Mouse (Mus musculus): ENCODE data around the gene Pgm5. TPM values are rescaled to one million over a fixed set of nuclear protein-coding genes. Genes with fewer than 3 reads are reported as not detected.

Pgm5 gene
- polyA plus RNA-seq, 1 experiment = 2.4 TPM

GRCm38 (mm10) chr19:24848345-24848744 is 13.3 kb downstream of the Pgm5 start:
- H3K4me3 ChIP-seq (replicated peaks; ENCODE audit: control insufficient read depth, low read depth, low read length) = no peak overlapping the region
- no peak overlapping the region for H3K27ac ChIP-seq (ENCODE audit: control insufficient read depth, insufficient read depth, low read depth, low read length, poor library complexity)
- 80% methylated on average over 7 of the region's 7 CpGs for WGBS
- H3K4me1 ChIP-seq (ENCODE audit: control insufficient read depth, insufficient read depth, low read length) = no peaks in the 10 kb centered on the region
- TF ChIP-seq CTCF (IDR thresholded peaks at IDR 0.05; ENCODE audit: control insufficient read depth, insufficient read depth, low read length) = no peak
- no peak for TF ChIP-seq POLR2A (IDR thresholded peaks at IDR 0.05; ENCODE audit: borderline replicate concordance, control insufficient read depth, low read depth, low read length)

- 40% methylated on average over 7 of the region's 7 CpGs for WGBS
- no peak overlapping the region for H3K27ac ChIP-seq (ENCODE audit: control insufficient read depth, insufficient read depth, low read depth, low read length, poor library complexity)
- no peak overlapping the region for H3K4me3 ChIP-seq (replicated peaks; ENCODE audit: control insufficient read depth, low read depth, low read length)
- no peaks in the 10 kb centered on the region for H3K4me1 ChIP-seq (ENCODE audit: control insufficient read depth, insufficient read depth, low read length)
- no peak for TF ChIP-seq POLR2A (IDR thresholded peaks at IDR 0.05; ENCODE audit: borderline replicate concordance, control insufficient read depth, low read depth, low read length)
- no peak for TF ChIP-seq CTCF (IDR thresholded peaks at IDR 0.05; ENCODE audit: control insufficient read depth, insufficient read depth, low read length)
Observed at GRCm38 (mm10) chr19:24845007-24845546, 16.6 kb downstream of the Pgm5 start.

- H3K4me1 ChIP-seq (ENCODE audit: control insufficient read depth, insufficient read depth, low read length) = no peaks in the 10 kb centered on the region
- no peak overlapping the region for H3K4me3 ChIP-seq (replicated peaks; ENCODE audit: control insufficient read depth, low read depth, low read length)
- H3K27ac ChIP-seq (ENCODE audit: control insufficient read depth, insufficient read depth, low read depth, low read length, poor library complexity) = no peak overlapping the region
- TF ChIP-seq CTCF (IDR thresholded peaks at IDR 0.05; ENCODE audit: control insufficient read depth, insufficient read depth, low read length) (no peak), POLR2A (IDR thresholded peaks at IDR 0.05; ENCODE audit: borderline replicate concordance, control insufficient read depth, low read depth, low read length) (no peak)
- WGBS = 74% methylated on average over 3 of the region's 3 CpGs
Observed at GRCm38 (mm10) chr19:24842080-24842479, 19.6 kb downstream of the Pgm5 start.

GRCm38 (mm10) chr19:24824517-24824916 is 37.1 kb downstream of the Pgm5 start:
- TF ChIP-seq CTCF (IDR thresholded peaks at IDR 0.05; ENCODE audit: control insufficient read depth, insufficient read depth, low read length) (no peak), POLR2A (IDR thresholded peaks at IDR 0.05; ENCODE audit: borderline replicate concordance, control insufficient read depth, low read depth, low read length) (no peak)
- no peak overlapping the region for H3K4me3 ChIP-seq (replicated peaks; ENCODE audit: control insufficient read depth, low read depth, low read length)
- no peak overlapping the region for H3K27ac ChIP-seq (ENCODE audit: control insufficient read depth, insufficient read depth, low read depth, low read length, poor library complexity)
- WGBS = 2% methylated on average over 4 of the region's 4 CpGs
- H3K4me1 ChIP-seq (ENCODE audit: control insufficient read depth, insufficient read depth, low read length) = no peaks in the 10 kb centered on the region

GRCm38 (mm10) chr19:24815661-24816221 is 45.9 kb downstream of the Pgm5 start:
- 79% methylated on average over 12 of the region's 12 CpGs for WGBS
- no peak overlapping the region for H3K27ac ChIP-seq (ENCODE audit: control insufficient read depth, insufficient read depth, low read depth, low read length, poor library complexity)
- no peaks in the 10 kb centered on the region for H3K4me1 ChIP-seq (ENCODE audit: control insufficient read depth, insufficient read depth, low read length)
- H3K4me3 ChIP-seq (replicated peaks; ENCODE audit: control insufficient read depth, low read depth, low read length) = no peak overlapping the region
- TF ChIP-seq POLR2A (IDR thresholded peaks at IDR 0.05; ENCODE audit: borderline replicate concordance, control insufficient read depth, low read depth, low read length) (no peak), CTCF (IDR thresholded peaks at IDR 0.05; ENCODE audit: control insufficient read depth, insufficient read depth, low read length) (no peak)

- no peak overlapping the region for H3K27ac ChIP-seq (ENCODE audit: control insufficient read depth, insufficient read depth, low read depth, low read length, poor library complexity)
- no peaks in the 10 kb centered on the region for H3K4me1 ChIP-seq (ENCODE audit: control insufficient read depth, insufficient read depth, low read length)
- no peak for TF ChIP-seq CTCF (IDR thresholded peaks at IDR 0.05; ENCODE audit: control insufficient read depth, insufficient read depth, low read length)
- no peak for TF ChIP-seq POLR2A (IDR thresholded peaks at IDR 0.05; ENCODE audit: borderline replicate concordance, control insufficient read depth, low read depth, low read length)
- 79% methylated on average over 8 of the region's 8 CpGs for WGBS
- no peak overlapping the region for H3K4me3 ChIP-seq (replicated peaks; ENCODE audit: control insufficient read depth, low read depth, low read length)
Observed at GRCm38 (mm10) chr19:24812861-24813293, 48.8 kb downstream of the Pgm5 start.

GRCm38 (mm10) chr19:24812106-24812810 is 49.4 kb downstream of the Pgm5 start:
- Histone ChIP-seq H3K4me1 (ENCODE audit: control insufficient read depth, insufficient read depth, low read length) (no peaks in the 10 kb centered on the region), H3K27ac (ENCODE audit: control insufficient read depth, insufficient read depth, low read depth, low read length, poor library complexity) (no peak overlapping the region), H3K4me3 (replicated peaks; ENCODE audit: control insufficient read depth, low read depth, low read length) (no peak overlapping the region)
- WGBS = 76% methylated on average over 7 of the region's 7 CpGs
- TF ChIP-seq CTCF (IDR thresholded peaks at IDR 0.05; ENCODE audit: control insufficient read depth, insufficient read depth, low read length) (no peak), POLR2A (IDR thresholded peaks at IDR 0.05; ENCODE audit: borderline replicate concordance, control insufficient read depth, low read depth, low read length) (no peak)

- H3K4me1 ChIP-seq (ENCODE audit: control insufficient read depth, insufficient read depth, low read length) = no peaks in the 10 kb centered on the region
- TF ChIP-seq CTCF (IDR thresholded peaks at IDR 0.05; ENCODE audit: control insufficient read depth, insufficient read depth, low read length) (no peak), POLR2A (IDR thresholded peaks at IDR 0.05; ENCODE audit: borderline replicate concordance, control insufficient read depth, low read depth, low read length) (no peak)
- H3K27ac ChIP-seq (ENCODE audit: control insufficient read depth, insufficient read depth, low read depth, low read length, poor library complexity) = no peak overlapping the region
- WGBS = 77% methylated on average over 10 of the region's 10 CpGs
- no peak overlapping the region for H3K4me3 ChIP-seq (replicated peaks; ENCODE audit: control insufficient read depth, low read depth, low read length)
Observed at GRCm38 (mm10) chr19:24811451-24811850, 50.2 kb downstream of the Pgm5 start.
